Mouse (Mus musculus): ENCODE data around the gene Osbpl8.

- TF ChIP-seq POLR2A (IDR thresholded peaks at IDR 0.05; ENCODE audit: extremely low read depth, insufficient read depth, low read length) (no peak), CTCF (IDR thresholded peaks at IDR 0.05; ENCODE audit: extremely low read depth, insufficient read depth, low read length) (no peak)
Measured at GRCm38 (mm10) chr10:111247609-111248008, 83.1 kb downstream of the Osbpl8 start.

All from cortical plate, adult 2 months (tissue).